Mouse (Mus musculus) adrenal gland, postnatal 10 days (tissue): ENCODE results near the gene Slc25a53. TPM values are rescaled to one million over a fixed set of nuclear protein-coding genes. Genes with fewer than 3 reads are reported as not detected.
"Not testable (repeated sequence)": the region's sequence is repeated elsewhere in the genome, so short reads cannot be mapped to it uniquely, and the experiment has no call there.

Experiments used
- DNase-seq: peaks from one replicate; pipeline ENCODE4 v3.0.0; 2021; ENCODE audit warnings: mixed read lengths
- total RNA-seq, 2 experiments: library from RNA; stranded (reverse); gene quantifications; 2 replicates each; pipeline ENCODE4 v1.2.3; 2021

Slc25a53 gene
- total RNA-seq, 2 experiments from 2014 or later, result 7.3 to 14.0 TPM

DNA sequence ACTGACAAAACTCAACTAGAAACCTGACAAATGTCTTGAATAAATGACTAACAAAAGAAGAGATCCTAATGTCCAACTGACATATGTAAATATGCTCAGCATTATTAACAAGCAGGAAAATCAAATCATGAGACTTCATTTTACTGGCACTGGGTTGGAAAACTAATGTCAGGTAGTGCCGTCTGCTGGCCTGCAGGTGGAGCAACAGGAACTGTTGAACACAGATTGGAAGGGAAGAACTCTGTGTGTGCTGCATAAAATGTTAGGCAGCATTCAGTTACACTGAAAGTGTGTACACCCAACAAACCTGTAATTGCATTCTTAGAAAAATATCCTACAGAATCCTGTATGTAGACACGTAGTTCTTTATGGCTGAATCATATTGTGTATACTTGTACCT lies 78.4 kb downstream of the Slc25a53 start:
- peak; percentile 10 for DNase-seq

DNA sequence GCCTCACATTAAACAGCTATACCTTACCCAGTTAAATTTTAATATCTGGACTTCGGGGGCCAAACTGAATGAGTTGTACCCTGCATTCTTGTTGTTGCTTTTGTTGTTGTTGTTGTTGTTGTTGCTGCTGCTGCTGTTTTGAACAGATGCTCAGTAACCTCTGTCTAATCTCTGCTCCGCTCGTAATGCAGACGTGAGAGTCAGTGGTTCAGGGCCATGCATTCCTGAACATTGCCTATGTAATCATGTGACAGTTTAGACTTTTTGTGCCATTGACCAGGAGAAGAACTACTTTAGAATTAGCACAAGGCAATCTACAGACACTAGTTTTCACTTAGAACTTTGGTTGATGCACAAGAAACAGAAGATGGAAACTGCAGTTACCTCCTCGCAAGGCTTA lies 79.8 kb downstream of the Slc25a53 start:
- not testable (repeated sequence) for DNase-seq

DNA sequence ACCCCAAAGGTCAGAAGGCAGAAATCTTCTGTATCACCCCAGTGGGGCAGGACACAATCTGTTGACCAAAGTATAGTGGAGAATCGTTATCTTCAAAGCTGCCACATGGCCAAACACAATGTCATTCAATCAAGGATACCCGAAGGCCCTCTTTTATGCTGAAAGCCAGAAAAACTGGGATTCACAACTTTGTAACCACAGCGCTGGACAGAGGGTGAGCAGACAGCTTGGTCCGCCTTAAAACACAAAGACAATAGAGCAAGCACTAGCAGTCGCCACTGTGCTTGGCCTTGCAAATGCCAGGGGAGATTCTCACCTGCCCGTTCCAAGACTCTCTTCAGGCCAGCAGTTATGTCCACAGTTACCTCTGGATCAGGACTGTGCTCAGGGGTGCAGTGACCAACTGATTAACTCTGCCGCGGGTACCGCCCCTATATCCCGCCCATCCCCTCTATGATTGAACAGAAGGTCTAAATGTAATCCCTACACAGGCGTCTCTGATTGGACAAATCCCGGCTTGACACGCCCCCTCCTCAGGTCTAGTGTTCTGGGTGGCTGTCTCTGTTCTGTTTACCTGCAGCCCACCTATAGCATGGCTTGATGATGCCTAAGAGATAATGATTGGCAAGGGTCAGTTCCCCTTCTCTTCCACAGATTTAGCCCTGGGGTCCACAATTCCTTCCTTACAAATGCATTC lies 80.4 kb downstream of the Slc25a53 start:
- peak; percentile 56 for DNase-seq

DNA sequence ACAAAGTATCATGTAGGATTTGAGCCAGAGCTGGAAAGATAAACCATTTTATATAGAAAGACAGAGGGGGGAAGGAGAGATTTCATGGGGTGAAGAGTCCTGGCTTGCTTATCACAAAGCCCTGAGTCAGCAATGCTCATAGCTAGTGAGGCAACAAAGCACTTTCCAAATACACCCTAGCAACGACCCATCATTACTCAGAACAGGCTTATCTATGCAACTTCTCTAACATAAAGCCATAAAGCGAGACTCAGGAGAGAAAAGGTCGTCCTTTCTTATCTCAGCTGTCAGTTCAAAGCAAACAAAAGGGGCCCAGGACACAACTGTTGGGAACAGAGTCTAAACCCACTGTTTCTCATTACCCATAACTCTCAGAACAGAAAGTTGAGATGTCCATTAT lies 100.1 kb downstream of the Slc25a53 start:
- no peak for DNase-seq

Other genes with a start within 250 kb of the Slc25a53 start
- gene Plp1, start 215.6 kb downstream of the Slc25a53 start, total RNA-seq, result 10 to 100 TPM in 1 of 2 experiments, 1 to 10 TPM in 1; 7.0 to 13.0 TPM
- under 1 TPM; 0.66 to 0.73 TPM for gene Rab9b, start 169.5 kb downstream of the Slc25a53 start, total RNA-seq
- gene H2bfm, start 111.0 kb downstream of the Slc25a53 start, total RNA-seq, result not detected
- 10 to 100 TPM; 13.1 to 18.8 TPM for gene Tmsb15b2, start 62.8 kb downstream of the Slc25a53 start, total RNA-seq
- 1 to 10 TPM; 1.0 to 1.1 TPM for gene Tmsb15l, start 61.4 kb downstream of the Slc25a53 start, total RNA-seq
- gene Tmsb15b1, start 61.4 kb downstream of the Slc25a53 start, total RNA-seq, result 1 to 10 TPM; 4.6 to 7.5 TPM
- 10 to 100 TPM in 1 of 2 experiments, 1 to 10 TPM in 1; 9.9 to 14.0 TPM for gene Zcchc18, start 45.1 kb downstream of the Slc25a53 start, total RNA-seq
- 1 to 10 TPM; 5.8 to 7.2 TPM for gene Fam199x, start 11.3 kb upstream of the Slc25a53 start, total RNA-seq
- gene Esx1, start 83.8 kb upstream of the Slc25a53 start, total RNA-seq, result not detected